Mouse (Mus musculus): ENCODE measurements around the gene Igfbp6. TPM values are rescaled to one million over a fixed set of nuclear protein-coding genes. Genes with fewer than 3 reads are reported as not detected.

Gene Igfbp6
- polyA plus RNA-seq, 1 experiment from 2014 or later: 3.1 TPM

GRCm38 (mm10) chr15:102160415-102161060 is 16.4 kb downstream of the Igfbp6 start:
- Histone ChIP-seq H3K27me3 (ENCODE audit: control insufficient read depth, insufficient read depth, low read depth, low read length) (no peaks in the 10 kb centered on the region), H3K27ac (ENCODE audit: low read length) (no peak overlapping the region), H3K4me1 (ENCODE audit: control insufficient read depth, insufficient read depth, low read length) (peaks cover 6% of the 10 kb centered on the region; the same call in 1 of the 2 replicates), H3K9ac (ENCODE audit: low read depth, low read length) (no peak overlapping the region), H3K4me2 (ENCODE audit: low read length) (no peak overlapping the region), H3K9me3 (replicated peaks; ENCODE audit: control insufficient read depth, low read length, poor library complexity, severe bottlenecking) (no peaks in the 10 kb centered on the region), H3K36me3 (ENCODE audit: control insufficient read depth, insufficient read depth, low read length) (no peaks in the 10 kb centered on the region), H3K4me3 (ENCODE audit: low read depth, low read length) (no peak overlapping the region)
- ATAC-seq: no peak
- 71% methylated on average over 27 of the region's 27 CpGs for WGBS

GRCm38 (mm10) chr15:102163900-102164693 is 19.9 kb downstream of the Igfbp6 start:
- no peak overlapping the region for H3K27ac ChIP-seq (ENCODE audit: low read length)
- 65% methylated on average over 3 of the region's 3 CpGs for WGBS
- no peak overlapping the region for H3K9ac ChIP-seq (ENCODE audit: low read depth, low read length)
- H3K4me1 ChIP-seq (ENCODE audit: control insufficient read depth, insufficient read depth, low read length): no peaks in the 10 kb centered on the region
- no peaks in the 10 kb centered on the region for H3K36me3 ChIP-seq (ENCODE audit: control insufficient read depth, insufficient read depth, low read length)
- H3K27me3 ChIP-seq (ENCODE audit: control insufficient read depth, insufficient read depth, low read depth, low read length): no peaks in the 10 kb centered on the region
- no peak overlapping the region for H3K4me2 ChIP-seq (ENCODE audit: low read length)
- no peak overlapping the region for H3K4me3 ChIP-seq (ENCODE audit: low read depth, low read length)
- H3K9me3 ChIP-seq (replicated peaks; ENCODE audit: control insufficient read depth, low read length, poor library complexity, severe bottlenecking): no peaks in the 10 kb centered on the region
- no peak for ATAC-seq

- H3K9me3 ChIP-seq (replicated peaks; ENCODE audit: control insufficient read depth, low read length, poor library complexity, severe bottlenecking): no peaks in the 10 kb centered on the region
- H3K4me2 ChIP-seq (ENCODE audit: low read length): no peak overlapping the region
- H3K4me3 ChIP-seq (ENCODE audit: low read depth, low read length): no peak overlapping the region
- H3K27ac ChIP-seq (ENCODE audit: low read length): no peak overlapping the region
- no peak overlapping the region for H3K9ac ChIP-seq (ENCODE audit: low read depth, low read length)
- H3K4me1 ChIP-seq (ENCODE audit: control insufficient read depth, insufficient read depth, low read length): no peaks in the 10 kb centered on the region
- H3K36me3 ChIP-seq (ENCODE audit: control insufficient read depth, insufficient read depth, low read length): no peaks in the 10 kb centered on the region
- H3K27me3 ChIP-seq (ENCODE audit: control insufficient read depth, insufficient read depth, low read depth, low read length): no peaks in the 10 kb centered on the region
- WGBS: 60% methylated on average over 6 of the region's 6 CpGs
- ATAC-seq: no peak
Observed at GRCm38 (mm10) chr15:102165468-102166100, 21.4 kb downstream of the Igfbp6 start.

GRCm38 (mm10) chr15:102167620-102168021 is 23.5 kb downstream of the Igfbp6 start:
- no peak overlapping the region for H3K9ac ChIP-seq (ENCODE audit: low read depth, low read length)
- no peak overlapping the region for H3K27ac ChIP-seq (ENCODE audit: low read length)
- WGBS: 73% methylated on average over 6 of the region's 6 CpGs
- H3K4me3 ChIP-seq (ENCODE audit: low read depth, low read length): no peak overlapping the region
- H3K4me2 ChIP-seq (ENCODE audit: low read length): no peak overlapping the region
- no peaks in the 10 kb centered on the region for H3K9me3 ChIP-seq (replicated peaks; ENCODE audit: control insufficient read depth, low read length, poor library complexity, severe bottlenecking)
- H3K27me3 ChIP-seq (ENCODE audit: control insufficient read depth, insufficient read depth, low read depth, low read length): no peaks in the 10 kb centered on the region
- ATAC-seq: no peak
- H3K36me3 ChIP-seq (ENCODE audit: control insufficient read depth, insufficient read depth, low read length): no peaks in the 10 kb centered on the region
- H3K4me1 ChIP-seq (ENCODE audit: control insufficient read depth, insufficient read depth, low read length): no peaks in the 10 kb centered on the region

GRCm38 (mm10) chr15:102169064-102169463 is 24.9 kb downstream of the Igfbp6 start:
- H3K4me3 ChIP-seq (ENCODE audit: low read depth, low read length): no peak overlapping the region
- no peak overlapping the region for H3K27ac ChIP-seq (ENCODE audit: low read length)
- no peaks in the 10 kb centered on the region for H3K9me3 ChIP-seq (replicated peaks; ENCODE audit: control insufficient read depth, low read length, poor library complexity, severe bottlenecking)
- H3K4me1 ChIP-seq (ENCODE audit: control insufficient read depth, insufficient read depth, low read length): no peaks in the 10 kb centered on the region
- ATAC-seq: no peak
- no peaks in the 10 kb centered on the region for H3K36me3 ChIP-seq (ENCODE audit: control insufficient read depth, insufficient read depth, low read length)
- 71% methylated on average over 2 of the region's 2 CpGs for WGBS
- no peak overlapping the region for H3K4me2 ChIP-seq (ENCODE audit: low read length)
- no peaks in the 10 kb centered on the region for H3K27me3 ChIP-seq (ENCODE audit: control insufficient read depth, insufficient read depth, low read depth, low read length)
- H3K9ac ChIP-seq (ENCODE audit: low read depth, low read length): no peak overlapping the region

GRCm38 (mm10) chr15:102173581-102173980 is 29.4 kb downstream of the Igfbp6 start:
- Histone ChIP-seq H3K4me2 (ENCODE audit: low read length) (no peak overlapping the region), H3K27ac (ENCODE audit: low read length) (no peak overlapping the region), H3K36me3 (ENCODE audit: control insufficient read depth, insufficient read depth, low read length) (no peaks in the 10 kb centered on the region), H3K9me3 (replicated peaks; ENCODE audit: control insufficient read depth, low read length, poor library complexity, severe bottlenecking) (no peaks in the 10 kb centered on the region), H3K4me3 (ENCODE audit: low read depth, low read length) (no peak overlapping the region), H3K27me3 (ENCODE audit: control insufficient read depth, insufficient read depth, low read depth, low read length) (no peaks in the 10 kb centered on the region), H3K4me1 (ENCODE audit: control insufficient read depth, insufficient read depth, low read length) (no peaks in the 10 kb centered on the region), H3K9ac (ENCODE audit: low read depth, low read length) (no peak overlapping the region)
- no peak for ATAC-seq
- WGBS: 92% methylated on average over 3 of the region's 3 CpGs

GRCm38 (mm10) chr15:102175736-102176319 is 31.7 kb downstream of the Igfbp6 start:
- no peak for ATAC-seq
- no peaks in the 10 kb centered on the region for H3K4me1 ChIP-seq (ENCODE audit: control insufficient read depth, insufficient read depth, low read length)
- H3K4me2 ChIP-seq (ENCODE audit: low read length): no peak overlapping the region
- H3K27me3 ChIP-seq (ENCODE audit: control insufficient read depth, insufficient read depth, low read depth, low read length): no peaks in the 10 kb centered on the region
- H3K36me3 ChIP-seq (ENCODE audit: control insufficient read depth, insufficient read depth, low read length): no peaks in the 10 kb centered on the region
- H3K9ac ChIP-seq (ENCODE audit: low read depth, low read length): no peak overlapping the region
- WGBS: 90% methylated on average over 16 of the region's 16 CpGs
- no peak overlapping the region for H3K27ac ChIP-seq (ENCODE audit: low read length)
- H3K9me3 ChIP-seq (replicated peaks; ENCODE audit: control insufficient read depth, low read length, poor library complexity, severe bottlenecking): no peaks in the 10 kb centered on the region
- no peak overlapping the region for H3K4me3 ChIP-seq (ENCODE audit: low read depth, low read length)

- H3K9ac ChIP-seq (ENCODE audit: low read depth, low read length): no peak overlapping the region
- WGBS: 91% methylated on average over 7 of the region's 7 CpGs
- no peak overlapping the region for H3K4me3 ChIP-seq (ENCODE audit: low read depth, low read length)
- H3K27ac ChIP-seq (ENCODE audit: low read length): no peak overlapping the region
- no peaks in the 10 kb centered on the region for H3K9me3 ChIP-seq (replicated peaks; ENCODE audit: control insufficient read depth, low read length, poor library complexity, severe bottlenecking)
- H3K4me1 ChIP-seq (ENCODE audit: control insufficient read depth, insufficient read depth, low read length): no peaks in the 10 kb centered on the region
- H3K27me3 ChIP-seq (ENCODE audit: control insufficient read depth, insufficient read depth, low read depth, low read length): no peaks in the 10 kb centered on the region
- ATAC-seq: no peak
- H3K4me2 ChIP-seq (ENCODE audit: low read length): no peak overlapping the region
- H3K36me3 ChIP-seq (ENCODE audit: control insufficient read depth, insufficient read depth, low read length): no peaks in the 10 kb centered on the region
Observed at GRCm38 (mm10) chr15:102176571-102177316, 32.6 kb downstream of the Igfbp6 start.
